Mouse (Mus musculus) liver, postnatal 0 days (tissue): ENCODE results near the gene Adgrb3.

Experiments
- CTCF ChIP-seq: sonication (generic); IDR thresholded peaks from 2 replicates; pipeline ENCODE4 v1.5.1; 2016; ENCODE audit warnings: antibody characterized with exemption, low read depth
- EP300 ChIP-seq: IDR thresholded peaks from 2 replicates; pipeline ENCODE4 v1.6.1; 2016; ENCODE audit warnings: antibody characterized with exemption, low read depth, mild to moderate bottlenecking

GRCm38 (mm10) chr1:25088010-25088719 lies 741.3 kb downstream of the Adgrb3 start:
- TF ChIP-seq EP300 (no peak), CTCF (no peak)
